Mouse (Mus musculus): Measurements from ENCODE around the gene Cflar. TPM values are rescaled to one million over a fixed set of nuclear protein-coding genes. Genes with fewer than 3 reads are reported as not detected.

Gene Cflar
- polyA plus RNA-seq, 1 experiment from 2014 or later: 11.1 TPM

DNA sequence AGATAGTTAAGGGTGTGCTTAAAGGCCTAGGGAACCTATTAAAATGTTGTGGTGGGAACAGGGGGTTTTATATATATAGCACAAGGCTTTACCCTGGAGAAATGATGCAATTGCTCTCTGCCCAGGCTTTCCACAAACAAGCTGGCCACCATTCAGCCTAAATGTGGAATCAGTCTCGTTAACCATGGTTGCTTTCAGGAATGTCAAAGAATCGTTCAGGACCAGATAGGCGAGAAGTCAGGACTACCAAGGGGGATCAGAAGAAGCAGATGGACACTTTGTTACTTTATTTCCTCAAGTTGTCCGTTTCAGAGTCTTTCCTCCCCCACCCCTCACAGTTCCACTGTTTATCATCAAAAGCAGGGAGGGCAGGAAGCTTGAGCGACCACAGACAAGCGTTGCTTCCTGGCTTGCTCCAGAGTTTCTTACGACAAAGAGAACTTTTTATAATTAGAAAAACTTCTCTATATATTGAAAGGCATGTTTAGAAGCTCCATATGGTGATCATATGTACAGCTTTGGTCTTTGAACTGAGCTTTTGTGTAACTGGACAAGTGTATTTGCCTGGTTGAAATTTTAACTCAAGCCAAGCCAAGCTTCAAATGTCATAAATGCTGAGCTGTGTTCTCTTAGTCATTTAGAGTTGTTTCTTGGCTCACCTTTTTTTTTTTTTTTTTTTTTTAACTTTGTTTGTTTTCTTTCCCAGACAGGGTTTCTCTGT lies 5.0 kb downstream of the Cflar start:
- H3K4me2 ChIP-seq (ENCODE audit: low read length): no peak overlapping the region
- H3K36me3 ChIP-seq (ENCODE audit: control insufficient read depth, insufficient read depth, low read length): no peaks in the 10 kb centered on the region
- no peak overlapping the region for H3K9ac ChIP-seq (ENCODE audit: low read depth, low read length)
- peaks cover 5% of the 10 kb centered on the region for H3K4me1 ChIP-seq (ENCODE audit: control insufficient read depth, insufficient read depth, low read length)
- WGBS: 57% methylated on average over 7 of the region's 7 CpGs
- H3K27ac ChIP-seq (ENCODE audit: low read length): no peak overlapping the region
- no peaks in the 10 kb centered on the region for H3K9me3 ChIP-seq (replicated peaks; ENCODE audit: control insufficient read depth, low read length, poor library complexity, severe bottlenecking)
- no peaks in the 10 kb centered on the region for H3K27me3 ChIP-seq (ENCODE audit: control insufficient read depth, insufficient read depth, low read depth, low read length)
- ATAC-seq: no peak
- no peak overlapping the region for H3K4me3 ChIP-seq (ENCODE audit: low read depth, low read length)

DNA sequence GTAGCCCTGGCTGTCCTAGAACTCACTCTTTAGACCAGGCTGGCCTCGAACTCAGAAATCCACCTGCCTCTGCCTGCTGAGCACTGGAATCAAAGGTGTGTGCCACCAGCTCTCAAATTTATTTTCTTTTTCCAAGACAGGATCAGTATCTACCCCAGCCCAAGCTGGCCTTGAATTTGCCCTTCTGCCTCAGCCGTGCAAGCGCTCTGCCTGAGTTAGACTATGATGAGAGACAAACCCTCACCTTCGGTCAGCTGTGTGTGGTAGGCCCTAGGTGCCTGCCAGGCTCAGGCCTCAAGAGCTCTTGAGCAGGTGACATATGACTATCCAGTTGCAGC lies 5.5 kb downstream of the Cflar start:
- Histone ChIP-seq H3K4me1 (ENCODE audit: control insufficient read depth, insufficient read depth, low read length) (peaks cover 5% of the 10 kb centered on the region), H3K4me3 (ENCODE audit: low read depth, low read length) (no peak overlapping the region), H3K36me3 (ENCODE audit: control insufficient read depth, insufficient read depth, low read length) (no peaks in the 10 kb centered on the region), H3K4me2 (ENCODE audit: low read length) (no peak overlapping the region), H3K9ac (ENCODE audit: low read depth, low read length) (no peak overlapping the region), H3K27me3 (ENCODE audit: control insufficient read depth, insufficient read depth, low read depth, low read length) (no peaks in the 10 kb centered on the region), H3K9me3 (replicated peaks; ENCODE audit: control insufficient read depth, low read length, poor library complexity, severe bottlenecking) (no peaks in the 10 kb centered on the region), H3K27ac (ENCODE audit: low read length) (no peak overlapping the region)
- no peak for ATAC-seq
- 96% methylated on average over 4 of the region's 4 CpGs for WGBS

DNA sequence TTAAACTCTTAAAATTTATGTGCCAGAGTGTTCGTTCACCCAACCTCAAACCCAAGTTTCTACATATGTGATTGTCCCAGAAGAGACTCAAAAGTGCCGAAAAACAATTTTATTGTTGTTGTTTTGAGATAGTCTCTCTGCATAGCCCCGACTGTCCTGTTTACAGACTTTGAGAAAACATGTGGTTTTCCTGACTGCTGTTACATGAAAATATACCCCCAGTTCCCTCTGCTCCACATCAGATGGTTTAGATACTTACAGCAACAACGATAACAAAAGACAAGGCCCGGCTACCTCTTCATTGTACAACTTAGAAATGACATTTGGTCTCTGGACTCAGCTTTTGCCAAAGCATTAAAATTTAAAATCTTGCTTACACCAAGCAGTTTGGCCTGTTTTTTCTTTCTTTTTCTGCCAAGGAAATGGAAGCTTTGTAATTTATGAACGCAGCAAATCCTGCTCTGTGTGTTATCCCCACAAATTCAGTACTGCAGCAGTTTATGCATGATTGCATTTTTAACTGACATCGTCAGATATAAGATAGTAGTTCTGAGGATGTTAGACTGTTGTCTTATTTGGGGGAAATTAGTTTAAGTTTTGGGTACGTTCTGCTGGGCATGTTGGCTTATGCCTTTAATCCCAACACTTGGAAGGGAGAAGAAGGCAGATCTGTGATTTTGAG lies 6.4 kb downstream of the Cflar start:
- Histone ChIP-seq H3K4me1 (ENCODE audit: control insufficient read depth, insufficient read depth, low read length) (no peaks in the 10 kb centered on the region; the same call in 1 of the 2 replicates), H3K4me2 (ENCODE audit: low read length) (no peak overlapping the region), H3K4me3 (ENCODE audit: low read depth, low read length) (no peak overlapping the region), H3K9me3 (replicated peaks; ENCODE audit: control insufficient read depth, low read length, poor library complexity, severe bottlenecking) (no peaks in the 10 kb centered on the region), H3K27me3 (ENCODE audit: control insufficient read depth, insufficient read depth, low read depth, low read length) (no peaks in the 10 kb centered on the region), H3K9ac (ENCODE audit: low read depth, low read length) (no peak overlapping the region), H3K27ac (ENCODE audit: low read length) (no peak overlapping the region), H3K36me3 (ENCODE audit: control insufficient read depth, insufficient read depth, low read length) (no peaks in the 10 kb centered on the region)
- ATAC-seq: no peak
- 97% methylated on average over 8 of the region's 8 CpGs for WGBS

DNA sequence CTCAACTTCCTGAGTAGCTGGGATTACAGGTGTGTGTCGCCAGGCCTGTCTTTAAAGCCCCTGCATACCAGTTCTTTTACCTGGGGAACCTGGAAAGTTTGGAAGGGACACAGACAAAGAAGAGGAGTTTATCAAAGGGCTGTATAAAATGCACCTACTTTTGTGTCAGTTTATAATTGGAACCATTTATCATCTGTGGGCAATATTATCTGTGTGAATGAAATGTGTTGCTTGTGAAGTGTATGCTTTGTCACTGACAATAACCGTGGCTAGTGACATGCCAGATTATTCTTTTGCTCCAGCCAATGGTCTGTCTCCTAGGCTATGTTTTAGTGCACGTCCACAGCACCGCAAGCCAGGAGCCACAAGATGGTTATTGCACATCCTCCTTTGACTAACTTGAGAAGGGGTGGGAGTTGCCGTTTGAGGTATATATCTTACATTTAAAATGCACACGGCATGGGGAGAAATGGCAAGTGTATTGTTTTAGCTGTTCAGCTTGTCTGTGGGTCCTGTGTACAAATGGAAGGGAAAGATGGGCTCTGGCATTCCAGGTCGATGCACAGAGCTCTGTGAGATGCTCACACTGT lies 8.1 kb downstream of the Cflar start:
- Histone ChIP-seq H3K4me2 (ENCODE audit: low read length) (no peak overlapping the region), H3K4me1 (ENCODE audit: control insufficient read depth, insufficient read depth, low read length) (no peaks in the 10 kb centered on the region), H3K4me3 (ENCODE audit: low read depth, low read length) (no peak overlapping the region), H3K27me3 (ENCODE audit: control insufficient read depth, insufficient read depth, low read depth, low read length) (no peaks in the 10 kb centered on the region), H3K36me3 (ENCODE audit: control insufficient read depth, insufficient read depth, low read length) (no peaks in the 10 kb centered on the region), H3K27ac (ENCODE audit: low read length) (no peak overlapping the region), H3K9me3 (replicated peaks; ENCODE audit: control insufficient read depth, low read length, poor library complexity, severe bottlenecking) (no peaks in the 10 kb centered on the region), H3K9ac (ENCODE audit: low read depth, low read length) (no peak overlapping the region)
- 92% methylated on average over 7 of the region's 7 CpGs for WGBS
- no peak for ATAC-seq

DNA sequence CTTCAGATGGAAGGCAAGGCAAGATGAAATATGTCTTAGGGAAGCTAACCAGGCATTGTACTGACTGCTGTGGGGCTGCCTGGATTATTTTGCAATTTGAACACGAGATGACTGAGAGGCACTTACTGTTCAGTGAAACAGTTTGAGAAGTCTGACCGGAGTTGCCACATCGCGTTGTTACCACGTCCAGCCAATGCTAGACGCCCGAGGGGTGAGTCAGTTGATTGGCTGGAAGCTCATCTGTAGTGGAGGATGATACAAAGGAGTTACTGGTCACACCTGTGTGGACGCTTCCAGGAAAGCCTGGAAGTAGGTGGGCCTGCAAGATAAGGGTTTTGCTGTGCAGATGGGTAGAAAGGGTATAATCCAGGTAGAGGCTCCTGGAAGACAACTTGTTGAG lies 8.8 kb downstream of the Cflar start:
- Histone ChIP-seq H3K36me3 (ENCODE audit: control insufficient read depth, insufficient read depth, low read length) (no peaks in the 10 kb centered on the region), H3K4me2 (ENCODE audit: low read length) (no peak overlapping the region), H3K27ac (ENCODE audit: low read length) (no peak overlapping the region), H3K27me3 (ENCODE audit: control insufficient read depth, insufficient read depth, low read depth, low read length) (no peaks in the 10 kb centered on the region), H3K9ac (ENCODE audit: low read depth, low read length) (no peak overlapping the region), H3K4me1 (ENCODE audit: control insufficient read depth, insufficient read depth, low read length) (no peaks in the 10 kb centered on the region), H3K9me3 (replicated peaks; ENCODE audit: control insufficient read depth, low read length, poor library complexity, severe bottlenecking) (no peaks in the 10 kb centered on the region), H3K4me3 (ENCODE audit: low read depth, low read length) (no peak overlapping the region)
- 93% methylated on average over 8 of the region's 8 CpGs for WGBS
- ATAC-seq: no peak

DNA sequence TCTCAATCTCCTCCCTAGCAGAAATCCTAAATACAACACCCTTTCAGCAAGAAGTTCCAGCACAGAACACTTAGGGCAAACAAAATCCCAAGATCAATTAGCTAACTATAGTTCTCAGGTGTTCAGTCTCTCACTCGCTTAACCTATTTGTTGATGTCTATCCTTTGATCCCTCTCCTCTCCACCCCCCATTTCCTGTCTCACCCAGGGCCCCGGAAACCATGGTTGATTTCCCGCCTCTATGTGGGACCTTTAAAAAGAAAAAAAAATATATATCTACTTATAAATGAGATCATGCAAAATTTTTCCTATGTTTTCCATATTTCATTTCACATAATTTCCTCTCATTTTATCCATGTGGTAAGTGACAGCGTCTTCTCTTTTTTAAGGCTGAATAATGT lies 9.7 kb downstream of the Cflar start:
- no peaks in the 10 kb centered on the region for H3K9me3 ChIP-seq (replicated peaks; ENCODE audit: control insufficient read depth, low read length, poor library complexity, severe bottlenecking)
- no peaks in the 10 kb centered on the region for H3K36me3 ChIP-seq (ENCODE audit: control insufficient read depth, insufficient read depth, low read length)
- WGBS: 89% methylated on average over 4 of the region's 4 CpGs
- no peak overlapping the region for H3K4me2 ChIP-seq (ENCODE audit: low read length)
- H3K27ac ChIP-seq (ENCODE audit: low read length): no peak overlapping the region
- ATAC-seq: no peak
- no peaks in the 10 kb centered on the region for H3K27me3 ChIP-seq (ENCODE audit: control insufficient read depth, insufficient read depth, low read depth, low read length)
- no peak overlapping the region for H3K9ac ChIP-seq (ENCODE audit: low read depth, low read length)
- H3K4me1 ChIP-seq (ENCODE audit: control insufficient read depth, insufficient read depth, low read length): no peaks in the 10 kb centered on the region
- no peak overlapping the region for H3K4me3 ChIP-seq (ENCODE audit: low read depth, low read length)

DNA sequence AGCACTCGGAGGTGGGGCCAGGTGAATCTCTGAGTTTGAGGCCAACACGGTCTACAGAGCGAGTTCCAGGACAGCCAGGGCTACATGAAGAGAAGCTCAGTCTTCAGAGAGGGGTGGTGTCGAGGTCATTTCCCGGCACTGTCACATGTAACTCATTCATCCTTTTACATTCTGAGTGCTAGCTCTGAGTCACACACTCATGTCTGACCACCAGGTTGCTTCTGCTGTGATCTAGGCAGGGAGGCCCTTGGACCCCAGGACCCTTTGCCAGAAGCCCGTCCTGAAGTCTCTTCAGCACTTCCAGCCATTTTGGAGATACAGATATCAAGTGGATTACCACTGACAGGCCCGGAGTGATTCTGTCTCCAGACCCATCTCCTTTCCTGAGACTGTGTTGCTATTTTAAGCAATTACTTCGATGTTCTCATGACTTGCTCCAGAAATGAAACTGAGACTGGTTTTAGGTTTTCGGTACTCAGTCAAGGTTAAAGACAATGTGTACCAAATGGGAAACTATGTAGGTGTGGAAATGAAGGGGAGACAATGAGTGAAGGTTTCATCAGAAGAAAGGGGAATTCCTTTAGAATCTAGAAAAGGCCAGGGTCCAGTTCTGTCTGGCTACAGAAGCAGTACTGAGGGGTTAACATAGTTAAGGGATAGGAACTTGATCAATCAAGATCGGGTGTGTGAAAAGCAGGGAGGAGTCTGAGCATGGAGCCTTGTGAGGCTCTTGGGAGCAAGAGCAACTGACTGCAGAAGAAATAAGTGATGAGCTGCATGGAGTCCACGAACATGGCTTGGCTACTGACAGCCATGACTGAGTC lies 11.0 kb downstream of the Cflar start:
- H3K4me2 ChIP-seq (ENCODE audit: low read length): no peak overlapping the region
- H3K4me1 ChIP-seq (ENCODE audit: control insufficient read depth, insufficient read depth, low read length): no peaks in the 10 kb centered on the region
- H3K27ac ChIP-seq (ENCODE audit: low read length): no peak overlapping the region
- no peaks in the 10 kb centered on the region for H3K9me3 ChIP-seq (replicated peaks; ENCODE audit: control insufficient read depth, low read length, poor library complexity, severe bottlenecking)
- no peak for ATAC-seq
- 93% methylated on average over 11 of the region's 11 CpGs for WGBS
- no peak overlapping the region for H3K9ac ChIP-seq (ENCODE audit: low read depth, low read length)
- no peaks in the 10 kb centered on the region for H3K36me3 ChIP-seq (ENCODE audit: control insufficient read depth, insufficient read depth, low read length)
- H3K4me3 ChIP-seq (ENCODE audit: low read depth, low read length): no peak overlapping the region
- no peaks in the 10 kb centered on the region for H3K27me3 ChIP-seq (ENCODE audit: control insufficient read depth, insufficient read depth, low read depth, low read length)

DNA sequence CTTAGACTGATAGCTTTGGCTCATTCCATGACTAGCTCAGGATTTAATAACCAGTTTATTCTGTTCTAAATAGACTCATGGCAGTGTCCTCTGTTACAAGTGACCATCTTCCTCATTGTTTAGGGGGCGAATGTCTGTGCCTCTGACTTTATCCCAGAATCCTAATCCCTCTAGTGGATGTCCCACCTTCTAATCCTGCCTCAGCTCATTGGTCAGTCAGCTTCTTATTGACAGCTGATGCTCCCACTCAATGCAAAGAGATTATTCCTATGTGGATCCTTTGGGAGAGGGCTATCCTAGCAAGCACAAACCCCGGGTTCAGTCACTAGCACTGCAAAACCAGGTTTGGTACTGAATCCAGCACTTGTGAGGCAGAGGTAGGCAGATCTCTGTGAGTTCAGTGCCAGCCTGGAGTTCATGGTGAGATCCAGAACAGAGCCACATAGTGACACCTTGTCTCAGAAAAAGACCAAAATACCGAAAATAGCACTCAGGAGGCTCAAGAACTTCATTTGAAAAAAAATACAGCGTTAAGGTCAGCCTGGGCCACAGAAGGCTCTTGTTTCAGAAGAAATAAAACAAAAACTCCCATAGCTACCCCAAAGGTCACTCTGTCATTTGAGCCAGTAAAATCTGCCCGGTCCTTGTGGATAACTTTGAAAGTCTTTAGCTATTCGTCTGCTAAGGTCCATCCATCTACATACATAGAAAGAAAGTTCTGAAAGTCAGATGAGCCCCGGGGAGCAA lies 11.9 kb downstream of the Cflar start:
- Histone ChIP-seq H3K9ac (ENCODE audit: low read depth, low read length) (no peak overlapping the region), H3K4me3 (ENCODE audit: low read depth, low read length) (no peak overlapping the region), H3K4me1 (ENCODE audit: control insufficient read depth, insufficient read depth, low read length) (no peaks in the 10 kb centered on the region), H3K27ac (ENCODE audit: low read length) (no peak overlapping the region), H3K9me3 (replicated peaks; ENCODE audit: control insufficient read depth, low read length, poor library complexity, severe bottlenecking) (no peaks in the 10 kb centered on the region), H3K4me2 (ENCODE audit: low read length) (no peak overlapping the region), H3K36me3 (ENCODE audit: control insufficient read depth, insufficient read depth, low read length) (no peaks in the 10 kb centered on the region), H3K27me3 (ENCODE audit: control insufficient read depth, insufficient read depth, low read depth, low read length) (no peaks in the 10 kb centered on the region)
- 68% methylated on average over 7 of the region's 7 CpGs for WGBS
- ATAC-seq: no peak
